Mouse (Mus musculus) adrenal gland, adult 2 months (tissue): Measurements from ENCODE around the gene Atp6v0c. TPM values are rescaled to one million over a fixed set of nuclear protein-coding genes. Genes with fewer than 3 reads are reported as not detected.

ENCODE experiments used
- DNase-seq: peaks from one replicate; pipeline ENCODE4 v3.0.0; 2021
- polyA plus RNA-seq: library from polyadenylated mRNA; depleted of rRNA; stranded (reverse); fragments of >200 nt; gene quantifications from 2 replicates; pipeline ENCODE4 v1.2.3, GENCODE M21; 2012
- total RNA-seq, 2 experiments: library from RNA; stranded (reverse); gene quantifications; 2 replicates each; pipeline ENCODE4 v1.2.3; 2021

Gene Atp6v0c
- total and polyA plus RNA-seq, 3 experiments, result 476 to 1,565 (median 493) TPM

DNA sequence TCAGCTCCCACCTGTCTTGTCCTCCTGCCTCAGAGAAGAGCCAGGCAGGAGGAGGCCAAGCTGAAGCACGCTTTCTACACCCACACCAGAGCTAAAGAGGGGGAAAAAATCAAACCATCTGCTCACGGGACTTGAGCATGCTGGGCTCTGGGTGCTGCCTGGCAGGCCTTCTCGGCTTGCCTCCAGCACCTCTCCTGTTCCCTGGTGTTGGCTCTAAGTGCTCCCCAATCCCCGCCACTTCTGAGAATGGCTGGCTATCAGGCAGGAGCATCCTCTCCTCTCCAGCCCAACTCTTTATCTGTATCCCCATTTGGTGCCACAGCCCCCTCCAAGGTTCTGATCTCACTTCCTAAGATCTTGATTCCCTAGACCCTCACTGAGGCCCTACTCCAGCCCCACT lies 29.8 kb upstream of the Atp6v0c start:
- no peak for DNase-seq

DNA sequence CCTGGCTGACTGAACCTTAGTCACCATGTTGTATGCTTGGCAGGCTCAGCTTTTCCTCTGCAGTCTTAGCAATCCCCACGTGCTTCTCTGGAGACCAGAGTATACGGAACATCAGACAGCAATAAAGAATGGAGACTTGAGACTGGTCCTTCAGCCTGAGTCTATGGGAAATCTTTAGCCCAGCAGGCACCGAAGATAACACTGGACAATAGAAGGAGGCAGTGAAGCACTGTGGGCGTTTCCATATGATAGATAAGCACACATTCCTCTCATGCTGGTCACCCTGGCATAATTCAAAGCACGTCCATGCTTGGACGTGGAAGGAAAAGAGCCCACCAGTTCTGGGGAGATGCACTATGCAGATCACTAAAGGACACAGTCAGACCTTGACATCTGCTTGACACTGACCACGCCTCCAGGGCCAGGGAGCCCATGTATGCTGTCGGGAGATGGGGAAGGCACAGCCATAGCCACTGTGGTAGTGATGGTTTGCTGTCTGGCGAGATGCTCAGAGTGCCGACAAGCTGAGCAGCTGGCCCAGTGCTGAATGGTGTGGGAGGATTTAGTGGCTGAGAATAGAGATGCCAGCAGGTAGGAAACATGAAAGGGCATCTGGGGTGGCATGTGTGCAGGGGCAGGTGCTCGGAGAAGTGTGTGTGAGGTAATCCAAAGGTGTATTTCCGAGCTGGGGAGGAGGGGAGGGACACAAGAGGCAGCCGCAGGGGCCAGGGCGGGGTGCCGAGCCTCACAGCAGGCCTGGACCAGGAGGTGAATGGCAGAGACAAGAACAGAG lies 27.7 kb upstream of the Atp6v0c start:
- DNase-seq, result no peak

DNA sequence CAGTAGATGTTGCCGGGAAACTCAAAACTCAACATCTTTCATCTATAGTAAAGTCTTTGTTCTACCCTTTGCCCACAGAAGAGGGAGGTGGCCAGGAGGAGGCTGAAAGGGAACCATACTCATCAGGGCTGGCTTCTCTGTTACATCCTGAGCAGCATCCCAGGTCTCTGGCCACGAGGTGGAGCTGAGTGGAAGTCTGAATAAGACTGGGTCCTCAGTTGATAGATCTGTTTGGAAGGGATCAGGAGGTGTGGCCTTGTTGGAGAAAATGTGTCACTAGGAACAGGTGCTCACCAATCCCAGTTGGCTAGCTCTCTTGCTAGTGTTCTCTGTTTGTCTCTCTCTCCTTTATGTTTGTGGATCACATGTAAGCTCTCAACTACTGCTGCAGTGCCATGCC lies 25.8 kb upstream of the Atp6v0c start:
- DNase-seq, result no peak

DNA sequence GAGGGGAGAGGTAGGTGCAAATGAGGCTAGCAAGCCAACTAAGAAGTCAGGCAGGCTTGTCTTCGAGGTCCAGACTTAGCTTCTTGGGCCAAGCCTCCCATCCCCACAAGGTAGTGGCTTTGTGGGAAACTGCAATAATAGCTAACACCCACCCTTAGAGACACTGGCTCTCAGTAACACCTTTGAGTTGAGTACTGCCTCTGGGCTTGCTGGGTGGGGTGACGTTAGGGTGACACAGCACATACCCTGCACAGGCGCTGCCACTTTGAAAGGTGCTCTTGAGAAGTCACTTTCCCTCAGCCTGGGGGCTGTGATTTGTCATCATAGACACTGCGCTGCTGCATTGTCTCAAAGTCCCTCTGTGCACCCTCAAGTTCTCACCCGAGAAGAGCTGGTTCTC lies 24.3 kb upstream of the Atp6v0c start:
- no peak for DNase-seq

DNA sequence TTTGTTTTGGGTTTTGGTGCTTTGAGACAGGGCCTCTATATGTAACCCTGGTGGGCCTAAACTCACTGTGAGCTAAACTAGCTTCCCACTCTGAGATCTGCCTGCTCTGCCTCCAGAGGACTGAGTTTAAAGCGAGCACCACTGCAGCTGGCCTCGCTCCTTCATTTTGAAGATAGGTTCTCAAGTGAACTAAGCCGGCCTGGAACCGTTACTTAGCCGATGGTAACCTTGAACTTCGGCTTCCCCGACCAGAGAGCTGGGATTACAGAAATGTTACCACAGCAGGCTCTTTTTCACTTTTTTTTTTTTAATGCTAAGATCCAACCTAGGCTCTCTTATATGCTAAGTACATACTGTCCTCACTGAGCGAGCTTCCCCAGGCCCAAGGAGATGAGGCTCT lies 23.8 kb upstream of the Atp6v0c start:
- peak; percentile 55 for DNase-seq

DNA sequence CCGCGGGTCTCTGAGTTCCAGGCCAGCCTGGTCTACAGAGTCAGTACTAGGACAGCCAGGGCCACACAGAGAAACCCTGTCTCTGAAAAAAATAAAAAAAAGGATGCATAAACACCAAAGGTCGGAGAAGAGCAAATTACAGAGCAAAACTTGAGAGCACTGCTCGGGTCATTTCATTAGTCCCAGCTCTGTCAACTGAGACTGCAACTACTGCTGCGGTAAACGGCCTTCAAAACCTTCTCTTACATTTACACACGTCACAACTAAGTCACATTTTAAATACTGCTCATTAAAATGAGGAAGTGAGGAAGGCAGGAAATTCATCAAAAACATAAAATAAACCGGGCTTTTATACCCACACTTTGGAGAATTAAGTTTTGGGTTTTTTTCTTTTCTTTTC lies 23.3 kb upstream of the Atp6v0c start:
- no peak for DNase-seq

DNA sequence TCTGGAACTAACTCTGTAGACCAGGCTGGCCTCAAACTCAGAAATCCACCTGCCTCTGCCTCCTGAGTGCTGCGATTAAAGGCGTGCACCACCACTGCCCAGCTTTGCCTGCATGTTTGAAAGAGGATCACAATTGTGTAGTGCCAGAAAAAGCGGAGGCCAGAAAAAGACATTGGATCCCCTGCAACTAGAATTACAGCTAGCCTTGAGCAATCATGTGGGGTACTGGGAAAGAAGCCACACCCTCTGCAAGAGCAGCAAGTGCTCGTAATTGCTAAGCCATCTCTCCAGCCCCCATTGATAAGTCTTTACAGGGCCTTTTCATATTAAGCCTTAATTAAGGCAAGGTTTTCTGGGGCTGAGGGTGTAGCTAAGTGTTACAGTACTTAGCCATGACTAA lies 22.0 kb upstream of the Atp6v0c start:
- no peak for DNase-seq

DNA sequence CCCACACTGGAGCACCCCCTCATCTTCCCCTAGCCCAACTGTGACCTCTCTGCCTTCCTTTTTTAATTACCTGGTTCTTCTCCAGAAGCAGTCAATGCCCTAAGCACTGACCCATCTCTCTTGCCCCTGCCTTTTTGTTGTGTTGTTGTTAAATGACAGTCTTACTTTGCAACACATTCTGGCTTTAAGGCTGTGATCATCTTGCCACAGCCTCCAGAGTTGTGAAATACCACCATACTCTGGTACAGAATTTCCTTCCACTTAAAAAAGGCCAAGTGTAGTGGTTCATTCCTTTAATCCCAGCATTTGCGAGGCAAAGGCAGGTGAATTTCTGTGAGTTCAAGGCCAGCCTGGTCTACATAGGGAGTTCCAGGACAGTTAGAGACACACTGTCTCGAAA lies 21.4 kb upstream of the Atp6v0c start:
- no peak for DNase-seq

DNA sequence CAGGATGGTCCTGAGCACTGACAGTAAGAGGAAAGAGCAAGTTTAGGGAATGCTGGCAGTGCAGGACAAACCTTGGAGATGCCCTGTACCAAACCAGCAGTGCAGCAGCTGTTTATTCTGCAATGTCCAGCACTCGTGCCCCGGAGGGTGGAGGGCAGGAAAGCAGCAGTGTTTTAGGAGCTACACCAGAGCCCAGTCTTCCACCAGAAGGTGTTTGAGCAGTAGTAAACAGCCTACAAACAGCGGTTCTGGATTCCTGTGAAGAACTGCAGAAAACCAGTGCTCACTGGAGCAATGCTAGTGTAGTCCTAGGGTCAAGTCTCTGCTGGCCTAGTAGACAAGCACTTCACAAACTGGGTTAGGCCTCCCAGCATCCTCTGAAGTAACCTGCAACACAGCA lies 4.8 kb upstream of the Atp6v0c start:
- DNase-seq, result no peak

DNA sequence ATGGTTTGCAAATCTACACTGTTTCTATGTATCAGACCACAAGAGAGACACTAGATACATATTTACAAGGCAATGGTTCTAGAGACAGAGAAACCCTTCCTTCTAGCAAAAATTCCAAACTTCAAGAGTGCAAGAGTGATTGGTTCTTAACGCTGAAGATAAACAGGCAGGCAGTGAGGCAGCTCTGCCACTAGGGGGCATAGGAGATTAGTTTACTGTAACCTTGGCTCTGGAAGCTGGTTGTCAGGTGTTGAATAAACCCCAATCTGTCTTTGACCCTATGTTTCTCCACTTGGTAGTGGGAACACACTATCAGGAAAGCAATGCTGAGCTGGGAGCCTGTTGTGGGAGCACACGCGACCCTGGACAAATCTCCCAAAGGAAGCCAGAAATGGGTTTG lies 3.9 kb upstream of the Atp6v0c start:
- DNase-seq, result peak; percentile 67

DNA sequence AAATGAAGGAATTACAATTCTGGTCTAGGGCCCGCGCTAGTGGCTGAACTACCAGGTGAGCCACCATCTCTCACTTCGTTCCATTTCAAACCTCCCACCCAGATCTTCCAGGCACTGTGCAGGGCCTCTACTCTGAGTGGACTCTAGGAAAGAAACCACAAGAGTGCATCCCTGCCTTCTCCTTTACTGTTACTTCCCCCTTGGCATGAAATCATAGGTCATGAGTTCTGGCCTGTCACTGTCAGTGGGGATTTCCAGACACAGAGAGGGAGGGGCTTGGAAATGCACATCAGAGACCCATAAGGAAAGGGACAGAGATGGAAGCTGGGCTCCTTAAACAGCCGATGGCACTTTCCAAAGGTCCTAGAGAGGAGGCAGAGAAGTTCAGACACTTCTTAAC lies 2.2 kb upstream of the Atp6v0c start:
- no peak for DNase-seq

DNA sequence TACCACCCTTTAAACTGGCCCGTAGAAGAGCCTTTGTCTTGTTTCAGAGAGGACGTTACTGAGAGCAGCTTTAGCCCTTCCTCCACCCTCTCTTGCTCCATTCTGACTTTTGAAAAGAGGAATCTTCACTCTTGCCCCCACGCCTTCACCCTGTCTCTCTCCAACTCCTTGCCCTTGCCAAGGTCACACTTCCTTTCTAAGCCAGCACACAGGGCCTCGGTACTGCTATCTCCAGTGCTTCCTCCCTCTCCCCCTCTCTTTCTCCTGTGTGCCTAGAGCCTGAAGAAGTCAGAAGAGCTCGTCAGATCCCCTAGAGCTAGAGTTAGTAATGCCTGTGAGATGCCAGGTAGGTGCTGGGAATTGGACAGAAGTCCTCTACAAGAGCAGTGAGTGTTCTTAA lies 1.2 kb upstream of the Atp6v0c start:
- DNase-seq, result no peak

DNA sequence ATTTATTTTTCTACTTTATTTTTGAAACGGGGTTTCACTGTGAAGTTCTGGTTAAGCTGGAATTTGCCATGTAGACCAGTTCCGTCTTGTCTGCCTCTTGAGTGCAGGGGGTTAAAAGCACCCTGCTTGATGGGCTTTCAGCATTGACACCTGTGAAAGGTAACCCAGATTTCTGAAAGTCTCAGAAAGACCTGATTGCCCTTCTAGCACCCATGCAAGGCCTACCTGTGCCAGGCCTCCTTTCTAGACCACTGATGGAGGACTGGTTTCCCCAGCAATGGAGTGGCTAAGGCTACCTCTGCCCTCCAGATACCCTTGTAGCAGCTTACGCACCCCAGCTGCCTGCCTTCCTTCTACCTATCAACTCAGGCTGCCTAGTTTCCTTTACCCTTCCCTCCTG lies 623 bp upstream of the Atp6v0c start:
- DNase-seq, result no peak

DNA sequence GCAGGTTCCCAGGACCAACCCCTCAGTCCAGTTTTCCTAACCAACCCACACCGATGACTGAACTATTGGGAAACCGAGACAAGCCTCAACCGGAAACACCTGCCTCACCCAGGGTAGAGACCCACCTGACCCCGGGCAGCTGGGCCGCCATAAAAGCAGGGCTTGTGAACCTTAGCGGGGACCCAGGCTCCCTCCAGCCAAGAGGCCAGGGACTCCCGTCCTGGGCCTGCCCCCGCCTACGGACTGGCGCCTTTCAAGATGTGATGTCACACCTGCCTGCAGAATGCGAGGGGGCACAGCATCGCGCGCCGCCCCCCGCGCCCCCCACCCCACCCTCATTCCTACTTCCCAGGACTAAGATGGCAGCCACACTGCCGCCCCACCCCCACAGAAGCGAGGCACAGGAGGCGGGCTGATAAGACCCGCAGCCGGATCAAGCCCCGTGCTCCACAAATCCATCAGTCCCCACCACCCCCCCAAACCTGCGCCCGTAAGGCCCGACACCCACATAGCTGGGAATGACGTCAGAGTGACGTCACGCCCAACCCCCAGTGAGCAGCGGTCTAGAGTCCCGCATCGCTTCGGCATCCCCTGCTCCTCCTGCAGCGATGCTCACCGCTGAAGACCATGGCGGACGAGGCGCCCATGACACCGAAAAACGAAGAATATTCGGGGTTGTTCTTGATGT lies 768 bp downstream of the Atp6v0c start:
- DNase-seq, result peak; percentile 69

DNA sequence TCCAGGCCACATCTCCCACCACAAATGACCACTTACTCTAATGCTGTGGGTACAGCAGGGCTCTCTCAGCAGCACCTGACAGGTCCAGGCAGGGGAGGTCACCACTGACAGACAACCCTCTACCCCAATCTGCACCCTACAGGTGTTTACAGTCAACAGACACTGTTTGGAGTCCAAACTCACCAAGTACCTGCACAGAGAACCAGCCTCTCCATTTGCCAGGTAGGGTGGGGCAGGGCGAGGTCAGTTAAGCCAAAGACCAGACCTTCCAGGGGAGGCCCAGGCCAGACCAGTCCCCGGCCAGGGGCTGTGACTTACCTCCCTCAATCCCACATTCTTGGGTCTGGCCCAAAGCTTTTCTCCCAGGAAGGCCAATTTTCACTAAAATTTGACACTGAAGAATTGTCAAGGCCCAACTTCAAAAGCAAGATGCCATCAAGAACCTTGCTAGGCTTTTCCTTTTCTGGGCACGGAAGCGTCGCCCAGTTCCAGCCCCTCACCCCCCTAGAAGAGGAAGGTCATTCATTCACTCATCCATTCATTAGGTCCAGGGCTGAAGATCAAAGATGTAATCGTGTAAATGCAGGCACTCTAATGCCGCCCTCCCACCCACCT lies 1.5 kb downstream of the Atp6v0c start:
- DNase-seq, result peak; percentile 57

DNA sequence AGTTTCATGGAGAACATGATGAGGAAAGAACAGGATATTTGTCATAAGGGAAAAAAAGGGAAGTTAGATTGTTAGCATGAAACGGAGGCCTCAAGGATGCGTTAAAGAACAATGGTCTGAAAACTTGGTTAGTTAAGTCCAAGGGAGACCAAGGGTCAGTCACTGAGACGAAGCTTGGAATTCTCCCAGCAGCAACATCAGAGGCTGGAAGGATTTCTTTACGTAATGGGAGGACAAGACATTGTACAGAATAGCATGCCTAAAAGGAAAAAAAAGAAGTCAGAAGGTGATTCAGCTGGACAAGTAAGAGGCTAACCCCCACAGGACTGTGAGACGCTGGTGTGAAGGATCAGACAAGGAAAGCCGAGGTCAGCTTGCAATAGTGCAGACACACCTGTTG lies 2.4 kb downstream of the Atp6v0c start:
- no peak for DNase-seq

DNA sequence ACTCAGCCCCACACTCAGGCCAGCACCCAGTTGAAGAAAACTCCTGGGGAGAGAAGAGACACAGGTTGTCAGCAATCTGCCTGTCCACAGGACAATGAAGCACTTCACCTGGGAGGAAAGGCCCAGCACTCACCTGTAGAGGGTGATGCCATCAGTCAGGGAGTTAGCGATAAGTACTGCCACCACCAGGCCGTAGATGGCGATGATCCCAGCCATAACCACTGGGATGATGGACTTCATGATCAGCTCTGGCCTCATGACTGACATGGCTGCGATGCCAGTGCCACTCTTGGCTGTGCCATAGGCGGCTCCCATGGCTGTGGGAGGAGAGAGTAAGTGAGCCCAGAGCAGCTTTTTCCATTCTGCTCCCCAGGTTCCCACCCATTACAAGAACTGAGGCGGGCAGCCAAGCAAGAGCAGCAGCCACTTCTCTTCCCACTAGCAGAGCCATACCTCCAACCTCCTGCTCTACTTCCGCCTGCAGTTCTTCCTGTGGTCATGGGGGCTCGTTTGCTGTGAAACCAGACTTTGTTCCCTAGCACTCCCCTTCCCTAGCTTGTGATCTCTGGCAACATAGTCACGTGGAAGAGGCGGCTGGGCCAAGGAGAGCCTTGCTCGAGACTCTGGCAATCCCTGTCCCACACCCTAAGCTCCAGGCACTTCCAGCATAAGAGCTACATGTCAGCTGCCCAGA lies 4.8 kb downstream of the Atp6v0c start:
- no peak for DNase-seq

DNA sequence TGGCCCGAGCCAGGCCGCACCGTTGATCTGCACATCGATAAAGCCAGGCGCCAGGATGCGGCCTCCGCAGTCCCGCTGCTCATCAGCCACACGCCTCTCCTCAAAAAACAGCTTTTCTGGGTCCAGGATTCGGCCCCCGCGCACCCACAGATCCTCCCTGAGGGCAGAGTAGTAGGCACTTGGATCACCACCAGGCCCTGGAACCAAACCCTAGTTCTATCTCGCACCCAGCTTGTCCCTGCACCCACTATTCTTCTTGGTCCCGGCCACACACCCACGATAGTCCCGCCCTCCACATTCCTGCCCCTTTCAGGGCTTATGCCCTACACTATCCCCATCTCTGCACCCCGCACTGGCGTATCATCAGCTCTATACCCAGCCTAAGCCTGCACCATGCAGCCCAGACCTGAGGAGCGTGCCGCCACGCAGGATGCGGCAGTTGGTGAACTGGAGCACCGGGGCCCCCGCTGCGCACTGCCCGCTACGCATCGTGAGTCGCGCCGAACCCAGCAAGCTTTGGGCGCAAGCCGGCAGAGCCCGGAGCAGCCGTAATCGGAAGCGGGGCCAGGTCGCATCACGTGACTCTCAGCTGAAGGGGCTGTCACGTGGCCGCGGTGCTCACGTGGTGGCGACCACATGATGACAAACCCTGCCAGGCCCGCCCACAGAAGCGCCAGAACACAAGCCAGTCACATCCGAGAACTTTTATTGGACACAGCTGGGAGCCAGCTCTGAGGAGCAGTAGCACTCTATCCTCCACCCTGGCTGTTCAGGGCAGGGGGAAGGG lies 6.1 kb downstream of the Atp6v0c start, which contains the start of gene Amdhd2:
TSS of gene Amdhd2 (minus strand) at position 591 of the 787 bp plus-strand sequence.
- peak; percentile 97 for DNase-seq

DNA sequence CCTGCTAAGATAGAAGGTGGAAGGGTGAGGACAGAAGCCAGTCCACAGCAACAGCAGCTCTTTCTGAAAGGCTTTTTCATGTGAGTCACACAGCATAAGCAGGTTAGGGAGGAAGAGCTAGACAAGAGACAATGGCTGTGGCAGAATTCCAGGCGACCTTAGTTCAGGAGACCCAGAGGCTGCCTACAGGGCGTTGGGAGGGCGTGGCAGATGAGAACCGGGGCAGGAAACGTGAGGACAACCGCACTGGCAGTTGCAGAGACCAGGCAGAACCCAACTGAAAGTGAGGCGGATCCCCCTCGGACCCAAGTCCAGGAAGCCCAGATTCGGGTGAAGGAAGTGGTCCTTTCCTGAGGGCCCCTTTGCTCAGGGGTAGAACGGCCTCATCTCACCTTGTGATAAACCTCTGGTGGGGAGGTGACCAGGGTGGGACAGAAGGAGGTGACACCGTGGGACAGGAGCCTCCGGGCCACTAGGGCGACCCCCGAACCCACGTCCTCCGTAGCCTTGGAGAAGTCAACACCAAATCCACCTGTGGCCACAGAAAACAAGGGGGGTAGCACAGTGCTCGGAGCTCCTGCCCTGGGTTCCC lies 6.8 kb downstream of the Atp6v0c start:
- DNase-seq, result peak; percentile 54

DNA sequence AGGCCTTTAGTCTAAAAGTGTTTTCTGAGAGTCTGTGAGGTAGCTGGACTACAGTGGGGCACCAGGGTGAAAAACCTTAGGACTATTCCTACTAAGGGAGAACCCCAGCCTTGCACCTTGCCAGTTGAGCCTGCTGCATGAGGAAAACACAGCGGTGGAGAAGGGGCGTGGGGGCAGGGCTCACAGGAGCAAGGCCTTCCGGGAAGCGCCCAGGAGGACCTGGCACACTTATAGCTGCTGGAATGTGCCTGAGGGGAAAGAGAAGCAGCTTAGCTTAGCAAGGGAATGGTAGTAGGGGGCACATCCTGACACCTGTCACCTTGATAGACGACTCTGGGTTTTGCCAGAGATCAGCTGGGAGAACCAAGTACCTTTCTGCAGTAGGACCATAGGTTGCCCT lies 8.0 kb downstream of the Atp6v0c start:
- DNase-seq, result no peak

DNA sequence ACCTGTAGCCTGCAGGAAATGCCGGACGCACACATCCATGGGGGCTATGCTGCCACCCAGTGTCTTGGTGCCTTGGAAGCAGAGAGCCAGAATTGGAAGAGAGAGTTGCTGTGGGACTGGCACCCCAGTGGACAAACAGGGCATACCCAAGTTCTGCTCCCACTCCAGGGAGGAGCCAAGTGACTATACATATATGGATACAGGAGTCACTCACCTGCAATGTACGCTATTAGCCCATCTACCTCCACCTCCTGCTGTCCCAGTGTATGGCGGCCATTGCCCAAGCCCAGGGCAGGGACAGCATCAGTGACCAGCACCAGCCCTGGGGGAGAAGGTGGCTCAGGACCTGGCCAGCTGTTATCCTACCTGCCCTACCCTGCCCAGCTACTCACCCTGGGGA lies 12.0 kb downstream of the Atp6v0c start:
- no peak for DNase-seq
